Mouse (Mus musculus) erythroblast, embryonic 14.5 days (primary cell): Measurements from ENCODE around the gene Strn.

ENCODE experiments used
- GATA1 ChIP-seq: IDR thresholded peaks from 2 replicates; pipeline ENCODE4 v1.6.1; 2012; ENCODE audit warnings: low read length, inconsistent platforms, mixed read lengths
- TAL1 ChIP-seq: IDR thresholded peaks from 3 replicates; pipeline ENCODE4 v1.6.1; 2012; ENCODE audit warnings: low read length, inconsistent platforms, mixed read lengths

GRCm38 (mm10) chr17:78637140-78637539, 99.9 kb downstream of the Strn start:
- TF ChIP-seq GATA1 (no peak), TAL1 (no peak)
